Mouse (Mus musculus) ES-Bruce4 (cell line): ENCODE data around the gene Nf1. TPM values are rescaled to one million over a fixed set of nuclear protein-coding genes. Genes with fewer than 3 reads are reported as not detected.

Experiments
- H3K27ac ChIP-seq: 2 replicates; pipeline ENCODE4 v1.5.1; 2012; ENCODE audit warnings: low read length, inconsistent platforms; ENCODE audit not compliant: insufficient read depth
- H3K27me3 ChIP-seq: 2 replicates; pipeline ENCODE4 v1.6.1; 2012; ENCODE audit warnings: mild to moderate bottlenecking, low read length, inconsistent platforms; ENCODE audit not compliant: control insufficient read depth, poor library complexity, insufficient read depth, severe bottlenecking
- H3K36me3 ChIP-seq: 2 replicates; pipeline ENCODE4 v1.6.1; 2012; ENCODE audit warnings: inconsistent platforms, mild to moderate bottlenecking, low read length, moderate library complexity; ENCODE audit not compliant: control insufficient read depth, poor library complexity, insufficient read depth, severe bottlenecking
- H3K4me1 ChIP-seq: one replicate; pipeline ENCODE4 v1.8.1; 2011; ENCODE audit warnings: low read length; ENCODE audit not compliant: control insufficient read depth, insufficient read depth
- H3K4me3 ChIP-seq: 2 replicates; pipeline ENCODE4 v1.5.1; 2011; ENCODE audit warnings: low read depth, mild to moderate bottlenecking, low read length
- H3K9ac ChIP-seq: 2 replicates; pipeline ENCODE4 v1.6.1; 2012; ENCODE audit warnings: low read depth, mild to moderate bottlenecking, inconsistent platforms; ENCODE audit not compliant: poor library complexity, severe bottlenecking
- H3K9me3 ChIP-seq: replicated peaks from 2 replicates; pipeline ENCODE4 v1.6.1; 2012; ENCODE audit warnings: mild to moderate bottlenecking, low read length, inconsistent platforms; ENCODE audit not compliant: control insufficient read depth, poor library complexity, insufficient read depth, severe bottlenecking
- CTCF ChIP-seq: IDR thresholded peaks from one replicate; pipeline ENCODE4 v1.8.1; 2011; ENCODE audit warnings: low read depth, low read length
- EP300 ChIP-seq: IDR thresholded peaks from 2 replicates; pipeline ENCODE4 v1.6.1; 2011; ENCODE audit warnings: low read depth, low read length; ENCODE audit not compliant: insufficient read depth
- POLR2A ChIP-seq: IDR thresholded peaks from one replicate; pipeline ENCODE4 v1.8.1; 2011; ENCODE audit warnings: low read length; ENCODE audit not compliant: insufficient read depth
- polyA plus RNA-seq: library from polyadenylated mRNA; stranded (reverse); fragments of >200 nt; gene quantifications from 2 replicates; pipeline ENCODE4 v1.2.4, GENCODE M21; 2011; ENCODE audit warnings: low read depth; ENCODE audit not compliant: missing spikeins, insufficient read depth, insufficient read length

Gene Nf1
- polyA plus RNA-seq, 1 experiment: 39.6 TPM

- no peaks in the 10 kb centered on the region; the same call in 1 of the 2 replicates for H3K9me3 ChIP-seq
- no peak overlapping the region for H3K27ac ChIP-seq
- H3K36me3 ChIP-seq: peaks cover 4% of the 10 kb centered on the region
- TF ChIP-seq EP300 (no peak), CTCF (no peak)
- H3K4me3 ChIP-seq: no peak overlapping the region
- H3K9ac ChIP-seq: no peak overlapping the region
- H3K27me3 ChIP-seq: no peaks in the 10 kb centered on the region
- H3K4me1 ChIP-seq: no peaks in the 10 kb centered on the region
Measured at GRCm38 (mm10) chr11:79459846-79460245, 120.4 kb downstream of the Nf1 start.

DNA sequence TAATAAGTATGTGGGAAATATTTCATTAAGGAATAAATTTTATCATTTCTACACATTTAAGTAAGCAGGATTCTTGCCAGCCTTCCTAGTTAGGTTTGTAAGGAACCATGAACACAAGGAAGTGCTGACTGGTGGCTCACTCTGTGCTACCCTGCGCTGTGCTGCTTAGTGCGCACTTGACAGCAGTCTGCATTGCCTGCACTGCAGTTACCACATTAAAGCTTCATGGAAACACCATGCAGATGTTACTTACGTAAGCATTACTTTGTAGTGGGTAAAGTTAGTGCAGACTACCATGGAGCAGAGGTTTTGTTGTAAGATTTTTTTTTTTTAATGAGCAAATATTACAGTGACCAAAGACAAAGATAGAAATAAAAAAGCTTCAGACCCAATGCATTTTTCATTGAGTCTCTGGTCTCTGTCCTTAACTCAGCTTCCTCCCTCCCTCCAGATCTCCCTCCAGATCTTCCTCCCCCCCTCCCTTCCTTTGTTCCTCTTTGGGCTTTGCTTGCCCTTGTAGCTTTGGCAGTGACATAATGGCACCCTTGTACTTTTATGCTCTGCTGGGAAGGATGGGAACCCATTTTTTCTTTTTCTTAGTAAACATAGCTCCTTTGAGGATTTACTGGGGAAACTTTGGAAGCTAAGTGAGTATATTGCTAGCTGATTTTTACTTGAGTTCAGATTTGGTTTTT is 121.4 kb downstream of the Nf1 start:
- no peak for TF ChIP-seq POLR2A
- TF ChIP-seq CTCF: no peak
- no peak for TF ChIP-seq EP300
- no peak overlapping the region for H3K27ac ChIP-seq
- no peaks in the 10 kb centered on the region for H3K4me1 ChIP-seq
- no peak overlapping the region for H3K4me3 ChIP-seq
- no peaks in the 10 kb centered on the region; the same call in 1 of the 2 replicates for H3K9me3 ChIP-seq
- H3K27me3 ChIP-seq: no peaks in the 10 kb centered on the region
- peaks cover 4% of the 10 kb centered on the region for H3K36me3 ChIP-seq
- H3K9ac ChIP-seq: no peak overlapping the region

- TF ChIP-seq CTCF (no peak), EP300 (no peak), POLR2A (no peak)
Measured at GRCm38 (mm10) chr11:79468097-79468496, 128.6 kb downstream of the Nf1 start.

GRCm38 (mm10) chr11:79483392-79483791 is 143.9 kb downstream of the Nf1 start:
- no peaks in the 10 kb centered on the region for H3K27me3 ChIP-seq
- H3K4me3 ChIP-seq: no peak overlapping the region
- H3K27ac ChIP-seq: no peak overlapping the region
- no peak overlapping the region for H3K9ac ChIP-seq
- no peak for TF ChIP-seq EP300
- TF ChIP-seq POLR2A: no peak
- TF ChIP-seq CTCF: no peak
- no peaks in the 10 kb centered on the region for H3K36me3 ChIP-seq
- H3K4me1 ChIP-seq: no peaks in the 10 kb centered on the region
- no peaks in the 10 kb centered on the region for H3K9me3 ChIP-seq

More at GRCm38 (mm10) chr11:79468097-79468496, 128.6 kb downstream of the Nf1 start:
- no peak overlapping the region for H3K4me3 ChIP-seq
- H3K9me3 ChIP-seq: no peaks in the 10 kb centered on the region; the same call in 1 of the 2 replicates
- no peak overlapping the region for H3K9ac ChIP-seq
- no peak overlapping the region for H3K27ac ChIP-seq
- H3K36me3 ChIP-seq: peaks cover 2% of the 10 kb centered on the region; the same call in 1 of the 2 replicates
- H3K4me1 ChIP-seq: no peaks in the 10 kb centered on the region
- H3K27me3 ChIP-seq: no peaks in the 10 kb centered on the region

DNA sequence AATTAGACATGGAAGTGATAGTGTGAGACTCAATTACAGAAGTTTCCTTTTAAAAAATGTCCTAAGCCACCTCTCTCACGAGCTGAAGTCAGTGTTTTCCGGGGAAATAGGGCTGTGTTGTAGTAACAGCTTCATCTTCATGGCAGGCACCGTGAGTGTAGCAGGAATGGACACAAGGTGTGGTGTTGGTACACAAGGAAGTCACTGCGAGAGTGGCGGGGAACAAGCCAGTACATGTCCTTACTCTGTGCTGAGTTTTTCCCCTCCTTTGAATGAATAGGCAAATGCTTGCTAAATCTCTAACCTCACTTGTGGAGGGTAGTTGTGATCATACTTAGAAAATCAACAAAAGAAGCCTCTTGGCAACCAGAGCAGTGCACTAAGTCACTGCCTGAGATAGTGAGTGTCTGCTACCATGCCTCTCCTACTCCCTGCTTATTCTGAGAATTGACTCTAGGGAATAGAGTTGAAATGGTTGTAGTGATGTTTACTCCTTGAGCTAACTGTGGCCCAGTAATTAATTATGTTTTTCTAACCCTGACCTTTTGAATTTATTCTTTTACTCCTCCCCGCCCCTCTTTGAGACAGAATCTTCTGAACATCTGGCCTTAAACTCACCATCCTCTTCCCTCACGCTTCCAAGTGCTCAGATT is 144.5 kb downstream of the Nf1 start:
- no peak overlapping the region for H3K9ac ChIP-seq
- H3K36me3 ChIP-seq: no peaks in the 10 kb centered on the region
- H3K4me3 ChIP-seq: no peak overlapping the region
- TF ChIP-seq EP300: no peak
- no peak for TF ChIP-seq POLR2A
- no peak for TF ChIP-seq CTCF
- no peaks in the 10 kb centered on the region for H3K4me1 ChIP-seq
- H3K27me3 ChIP-seq: no peaks in the 10 kb centered on the region
- H3K9me3 ChIP-seq: no peaks in the 10 kb centered on the region
- peak overlapping the region; percentile 46; the same call in 1 of the 2 replicates for H3K27ac ChIP-seq

DNA sequence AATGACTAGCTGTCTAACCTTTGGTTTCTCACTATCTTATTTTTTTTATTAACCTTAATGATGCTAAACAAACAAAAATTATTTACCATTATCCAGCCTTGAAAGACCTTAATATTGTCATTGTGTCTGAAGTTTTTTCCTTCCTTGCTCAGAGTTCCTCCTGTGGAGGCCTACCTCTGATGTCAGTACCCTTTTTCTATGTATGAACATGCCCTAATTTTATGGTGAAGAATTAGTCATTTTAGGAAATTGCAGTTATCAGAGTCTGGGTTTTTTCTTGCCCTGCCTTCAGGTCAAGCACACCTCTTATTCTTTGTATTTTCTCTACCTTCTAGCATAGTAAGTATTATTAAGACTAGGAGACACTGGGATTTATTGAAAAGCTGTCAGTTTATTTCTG is 145.2 kb downstream of the Nf1 start:
- Histone ChIP-seq H3K4me3 (no peak overlapping the region), H3K27me3 (no peaks in the 10 kb centered on the region), H3K27ac (no peak overlapping the region), H3K4me1 (no peaks in the 10 kb centered on the region), H3K9ac (no peak overlapping the region), H3K9me3 (no peaks in the 10 kb centered on the region), H3K36me3 (no peaks in the 10 kb centered on the region)
- TF ChIP-seq CTCF: no peak
- no peak for TF ChIP-seq POLR2A
- no peak for TF ChIP-seq EP300
